Comparison of ENCODE assay signal across 8 mouse cellular contexts in genomic region chr3:32616006-32616330, GRCm38 (mm10). TPM values are rescaled to one million over a fixed set of nuclear protein-coding genes. Genes with fewer than 3 reads are reported as not detected.
A peak's percentile ranks its signal among the peaks of the same experiment; 100 is the strongest.
DNase-seq lines count a peak whose midpoint lies in the region; ATAC-seq and TF ChIP-seq lines count a peak whose summit lies in the region.

No protein-coding gene starts in this region.

- no peak; the same call in 1 of the 2 replicates for ATAC-seq in kidney, embryonic 16.5 days (ENCODE audit: low FRiP score, low TSS enrichment)
- ATAC-seq in hindbrain, postnatal 0 days: no peak
- ATAC-seq in midbrain, postnatal 0 days (ENCODE audit: low FRiP score): no peak

- WGBS in kidney, embryonic 16.5 days: 14% methylated on average over 8 of the region's 14 CpGs
- whole genome bisulfite sequencing in hindbrain, postnatal 0 days: 4% methylated on average over 13 of the region's 14 CpGs
- 9% methylated on average over 11 of the region's 14 CpGs for WGBS in midbrain, postnatal 0 days

- H3K27me3 ChIP-seq in kidney, embryonic 16.5 days (ENCODE audit: insufficient read depth, low read length): no peaks in the 10 kb centered on the region
- no peaks in the 10 kb centered on the region for H3K27me3 ChIP-seq in hindbrain, postnatal 0 days (ENCODE audit: insufficient read depth, low read length)
- H3K27me3 ChIP-seq in midbrain, postnatal 0 days (ENCODE audit: insufficient read depth, low read length): no peaks in the 10 kb centered on the region

- H3K9ac ChIP-seq in kidney, embryonic 16.5 days (replicated peaks; ENCODE audit: low read length): peak overlapping the region; percentile 75
- peak overlapping the region; percentile 70 for H3K9ac ChIP-seq in hindbrain, postnatal 0 days (replicated peaks; ENCODE audit: low read length)
- H3K9ac ChIP-seq in midbrain, postnatal 0 days (replicated peaks; ENCODE audit: low read length, poor library complexity, severe bottlenecking): peak overlapping the region; percentile 76

- TF ChIP-seq POLR2A in bone marrow macrophage, adult 2 months (IDR thresholded peaks at IDR 0.05; ENCODE audit: borderline replicate concordance, low read depth, low read length): no peak

- no peak overlapping the region for H3K27ac ChIP-seq in kidney, embryonic 16.5 days (ENCODE audit: low read length)
- no peak overlapping the region for H3K27ac ChIP-seq in bone marrow macrophage, adult 2 months (ENCODE audit: insufficient read depth, low read depth, low read length)
- peak overlapping the region; percentile 80 for H3K27ac ChIP-seq in hindbrain, postnatal 0 days
- peak overlapping the region; percentile 71 for H3K27ac ChIP-seq in midbrain, postnatal 0 days (ENCODE audit: low read depth, low read length)

- no peak for TF ChIP-seq CTCF in bone marrow macrophage, adult 2 months (IDR thresholded peaks at IDR 0.05; ENCODE audit: low read depth, low read length)
- TF ChIP-seq CTCF in hindbrain, postnatal 0 days (IDR thresholded peaks at IDR 0.05; ENCODE audit: low read depth): no peak
- TF ChIP-seq CTCF in midbrain, postnatal 0 days (IDR thresholded peaks at IDR 0.05): no peak

- H3K4me2 ChIP-seq in kidney, embryonic 16.5 days (replicated peaks; ENCODE audit: low read depth, low read length): peak overlapping the region; percentile 71
- H3K4me2 ChIP-seq in hindbrain, postnatal 0 days (ENCODE audit: low read depth, low read length): peak overlapping the region; percentile 66
- peak overlapping the region; percentile 54 for H3K4me2 ChIP-seq in midbrain, postnatal 0 days (ENCODE audit: low read depth, low read length, poor library complexity, severe bottlenecking)

- H3K9me3 ChIP-seq in kidney, embryonic 16.5 days (ENCODE audit: low read length): no peaks in the 10 kb centered on the region
- H3K9me3 ChIP-seq in hindbrain, postnatal 0 days (ENCODE audit: low read length): no peaks in the 10 kb centered on the region
- H3K9me3 ChIP-seq in midbrain, postnatal 0 days (ENCODE audit: low read length): no peaks in the 10 kb centered on the region

- DNase-seq in kidney, adult 11 months: no peak
- peak; percentile 20 for DNase-seq in hindbrain, postnatal 0 days (ENCODE audit: low spot score)
- no peak for DNase-seq in midbrain, postnatal 0 days (ENCODE audit: low spot score)
- DNase-seq in embryo, embryonic 10 days (ENCODE audit: low spot score): no peak
- DNase-seq in spleen, postnatal 36 days (ENCODE audit: low spot score in 2 of 2): no peak
- no peak for DNase-seq in adipocyte (ENCODE audit: low spot score)

- no peaks in the 10 kb centered on the region for H3K36me3 ChIP-seq in kidney, embryonic 16.5 days (ENCODE audit: insufficient read depth, low read length)
- no peaks in the 10 kb centered on the region for H3K36me3 ChIP-seq in hindbrain, postnatal 0 days (ENCODE audit: insufficient read depth, low read length)
- H3K36me3 ChIP-seq in midbrain, postnatal 0 days (ENCODE audit: insufficient read depth, low read length): no peaks in the 10 kb centered on the region

- no peaks in the 10 kb centered on the region for H3K4me1 ChIP-seq in kidney, embryonic 16.5 days (ENCODE audit: insufficient read depth, low read length)
- peaks cover 3% of the 10 kb centered on the region; the same call in 1 of the 2 replicates for H3K4me1 ChIP-seq in bone marrow macrophage, adult 2 months (ENCODE audit: control insufficient read depth, insufficient read depth, low read length)
- H3K4me1 ChIP-seq in hindbrain, postnatal 0 days (ENCODE audit: insufficient read depth, low read length): peaks cover 4% of the 10 kb centered on the region; the same call in 1 of the 2 replicates
- H3K4me1 ChIP-seq in midbrain, postnatal 0 days (ENCODE audit: insufficient read depth, low read length): no peaks in the 10 kb centered on the region

- peak overlapping the region; percentile 70 for H3K4me3 ChIP-seq in kidney, embryonic 16.5 days (ENCODE audit: low read length)
- peak overlapping the region; percentile 69 for H3K4me3 ChIP-seq in bone marrow macrophage, adult 2 months (ENCODE audit: insufficient read depth, low read length)
- peak overlapping the region; percentile 56 for H3K4me3 ChIP-seq in hindbrain, postnatal 0 days (ENCODE audit: low read length)
- H3K4me3 ChIP-seq in midbrain, postnatal 0 days (ENCODE audit: low read depth, low read length): peak overlapping the region; percentile 62

RNA-seq across cellular contexts. Expression of gene Gnb4, which starts 0.4 kb away (rescaled TPM):
- 54.5 and 60.7 TPM in 2 replicates for polyA plus RNA-seq in kidney, embryonic 16.5 days (2015; fragmentation: Nextera tagmentation; extraction: Ambion mirVana)
- 7.6 and 9.4 TPM in 2 replicates for polyA plus RNA-seq in bone marrow macrophage, adult 2 months (2012; ENCODE audit: insufficient read depth, insufficient read length, missing spikeins)
- 124 and 138 TPM in 2 replicates for total RNA-seq in hindbrain, postnatal 0 days (2014; rRNA removed)
- polyA plus RNA-seq in hindbrain, postnatal 0 days (2015; fragmentation: Nextera tagmentation; extraction: Ambion mirVana): 123 and 124 TPM in 2 replicates
- total RNA-seq in midbrain, postnatal 0 days (2014; rRNA removed): 118 and 150 TPM in 2 replicates
- 121 and 127 TPM in 2 replicates for polyA plus RNA-seq in midbrain, postnatal 0 days (2015; fragmentation: Nextera tagmentation; extraction: Ambion mirVana)

Comparison
In these comparisons a context has a peak if more than half of its experiments do, and no peak if none do; other contexts are left out.
1. H3K27ac ChIP-seq: peak in hindbrain, postnatal 0 days (single experiment) and midbrain, postnatal 0 days (single experiment); none in kidney, embryonic 16.5 days (single experiment) and bone marrow macrophage, adult 2 months (single experiment).
2. Peak in every context shown above with its lines, with median percentiles within 50 percentile points of each other: H3K4me2 ChIP-seq, H3K4me3 ChIP-seq and H3K9ac ChIP-seq.